Mouse (Mus musculus) right cerebral cortex, adult 2 months (tissue): ENCODE measurements at regions not wholly inside any gene's neighbourhood (a gene's known extent, or its start where the extent isn't known, plus 50 kb on each side); places are given as distances from the start of the nearest gene placed in this dataset.

Experiments used
- DNase-seq, 2 experiments: peaks; one replicate each; pipeline ENCODE4 v3.0.0; 2021 to 2022; ENCODE audit warnings: low spot score in 2 of 2

- peak; percentile 63 to 72 for DNase-seq
Observed at GRCm38 (mm10) chr4:12538694-12539121, 366.9 kb upstream of the Fam92a start.

DNA sequence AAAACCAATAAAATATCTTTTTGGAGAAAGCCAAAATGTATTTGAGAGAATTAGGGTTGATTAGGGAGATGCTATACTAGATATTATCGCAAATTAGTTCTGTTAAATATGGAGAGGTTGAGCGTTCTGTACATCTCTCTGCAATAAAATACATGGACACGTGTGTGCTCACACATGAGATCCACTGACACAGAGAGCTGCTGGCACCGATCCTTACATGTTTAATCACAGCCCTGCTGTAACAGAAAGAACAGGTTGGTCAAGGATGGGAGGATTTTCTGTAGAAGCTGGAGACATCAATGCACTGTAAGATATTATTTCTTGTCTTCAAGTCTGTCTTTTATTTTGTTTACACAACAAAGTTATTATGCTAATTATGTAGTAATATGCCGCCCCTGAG is 366.2 kb upstream of the Fam92a start:
- no peak for DNase-seq

- DNase-seq, result no peak
Observed at GRCm38 (mm10) chr4:12534151-12534550, 362.3 kb upstream of the Fam92a start.

- DNase-seq, result no peak
Observed at GRCm38 (mm10) chr4:12532961-12533360, 361.1 kb upstream of the Fam92a start.

- DNase-seq, result no peak
Observed at GRCm38 (mm10) chr4:12522358-12522757, 350.5 kb upstream of the Fam92a start.

DNA sequence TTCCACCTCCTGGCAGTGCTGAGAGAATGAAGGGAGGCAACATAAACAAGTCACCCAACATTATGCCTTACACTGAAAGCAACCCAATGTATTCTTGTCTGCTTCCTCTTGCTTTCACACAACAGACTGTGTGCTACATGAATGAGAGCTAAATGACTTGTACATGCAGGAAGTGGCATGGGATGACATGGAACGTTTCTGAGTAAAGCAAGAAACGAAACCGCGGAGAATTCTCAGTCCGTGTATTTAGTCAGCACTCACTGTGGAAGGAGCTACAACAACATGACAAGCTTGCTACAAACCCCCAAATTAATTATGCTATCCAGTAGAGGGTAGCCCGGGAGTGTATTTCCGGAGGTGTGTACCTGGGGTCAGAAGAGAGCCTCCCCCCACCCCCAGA is 349.4 kb upstream of the Fam92a start:
- no peak for DNase-seq

GRCm38 (mm10) chr4:12516497-12516896 is 344.7 kb upstream of the Fam92a start:
- DNase-seq, result no peak

GRCm38 (mm10) chr4:12511656-12512385 is 340.0 kb upstream of the Fam92a start:
- peak; percentile 88 to 90 for DNase-seq

DNA sequence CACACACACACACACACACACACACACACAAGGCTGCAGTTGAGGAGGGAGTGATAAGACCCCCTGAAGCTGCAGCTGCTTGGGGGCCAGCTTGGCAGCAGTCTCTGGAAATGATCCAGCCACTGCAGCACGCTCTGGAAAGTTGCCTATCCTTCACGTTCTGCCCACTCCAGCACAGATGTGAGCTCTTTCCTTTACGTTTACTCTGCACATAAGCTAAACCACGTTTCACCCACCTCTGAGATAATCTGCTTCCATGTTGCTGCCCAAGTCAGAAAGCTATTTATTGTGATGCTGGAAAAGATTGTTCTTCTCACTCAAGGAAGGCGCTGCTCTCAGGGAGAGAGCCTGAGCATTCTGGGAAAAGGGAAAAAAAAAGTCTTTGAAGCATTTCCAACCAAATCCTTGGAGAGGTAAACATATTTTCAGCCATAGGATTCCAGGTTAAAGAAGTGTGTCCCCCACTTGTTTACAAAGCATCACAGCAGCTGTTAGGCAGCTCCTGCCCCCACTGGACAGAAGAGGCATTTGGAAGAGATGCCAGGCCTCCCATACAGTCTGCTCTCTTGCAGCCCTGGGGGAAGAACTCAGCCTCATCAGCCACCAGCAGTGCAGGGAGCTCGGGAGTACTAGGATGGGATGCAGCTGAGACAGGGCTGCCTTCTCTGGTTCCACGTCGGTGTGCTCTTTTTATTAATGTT is 335.2 kb upstream of the Fam92a start:
- peak in 1 of 2 experiments; percentile 17 for DNase-seq

DNA sequence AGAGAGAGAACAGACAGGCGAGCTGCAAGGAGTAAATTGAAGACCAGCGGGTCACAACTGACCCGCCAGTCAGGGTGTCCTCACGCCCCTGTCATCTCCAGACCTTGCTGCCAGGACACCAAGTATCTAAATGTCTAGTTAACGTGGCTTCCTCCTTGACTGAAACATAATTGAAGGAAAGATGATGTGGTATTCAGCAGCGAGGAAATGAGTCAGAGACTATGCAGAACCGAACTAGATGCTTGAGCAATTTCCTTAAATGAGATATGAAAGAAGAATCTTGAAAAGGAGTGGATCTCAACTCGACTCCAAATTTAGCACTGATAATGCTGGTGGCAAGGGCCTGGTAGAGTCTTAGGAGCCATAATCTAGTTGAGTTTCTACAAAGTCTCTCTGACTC is 329.3 kb upstream of the Fam92a start:
- no peak for DNase-seq

GRCm38 (mm10) chr4:12498426-12498825 is 326.6 kb upstream of the Fam92a start:
- no peak for DNase-seq

DNA sequence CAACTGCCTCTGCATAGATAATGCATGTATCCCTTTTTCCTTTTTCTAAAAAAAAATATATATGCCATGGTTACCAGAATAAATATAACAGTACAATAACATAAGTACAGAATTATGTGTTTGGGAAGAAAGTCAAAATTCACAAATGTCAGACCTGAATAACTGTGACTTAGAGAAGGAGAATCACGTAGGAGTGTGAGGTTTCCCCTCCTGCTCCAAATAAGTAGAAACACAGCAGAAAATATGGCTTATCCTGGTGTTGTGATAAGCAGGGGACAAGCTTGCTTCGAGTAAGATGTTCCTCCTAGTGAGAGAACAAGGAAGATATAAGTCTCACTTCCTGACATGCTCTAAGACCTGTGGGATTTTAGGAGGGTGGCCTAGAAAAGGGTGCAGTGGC is 320.7 kb upstream of the Fam92a start:
- DNase-seq, result no peak

DNA sequence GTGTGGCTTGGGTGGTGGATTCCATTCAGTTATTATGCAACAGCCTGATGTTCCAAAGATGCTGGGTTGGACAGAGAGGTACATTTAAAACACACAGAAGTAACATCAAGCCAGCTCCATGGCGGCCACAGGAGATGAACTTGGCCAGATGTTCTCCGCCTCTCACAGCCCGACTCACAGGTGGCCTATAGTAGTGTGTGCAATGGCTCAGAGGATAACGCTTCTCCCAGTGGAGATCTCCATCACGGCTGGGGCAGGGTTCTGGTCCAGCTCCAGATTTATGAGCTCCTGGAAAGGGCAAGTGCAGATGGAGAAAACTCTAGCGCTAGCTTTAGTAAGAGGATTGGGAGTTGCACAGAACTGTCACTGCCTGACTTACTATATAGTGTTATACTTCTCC is 319.5 kb upstream of the Fam92a start:
- DNase-seq, result no peak

GRCm38 (mm10) chr4:12490066-12490465 is 318.3 kb upstream of the Fam92a start:
- DNase-seq, result no peak

- no peak for DNase-seq
Observed at GRCm38 (mm10) chr4:12489358-12489757, 317.5 kb upstream of the Fam92a start.

- DNase-seq, result no peak
Observed at GRCm38 (mm10) chr4:12481481-12481880, 309.7 kb upstream of the Fam92a start.

- no peak for DNase-seq
Observed at GRCm38 (mm10) chr4:12476717-12477116, 304.9 kb upstream of the Fam92a start.

DNA sequence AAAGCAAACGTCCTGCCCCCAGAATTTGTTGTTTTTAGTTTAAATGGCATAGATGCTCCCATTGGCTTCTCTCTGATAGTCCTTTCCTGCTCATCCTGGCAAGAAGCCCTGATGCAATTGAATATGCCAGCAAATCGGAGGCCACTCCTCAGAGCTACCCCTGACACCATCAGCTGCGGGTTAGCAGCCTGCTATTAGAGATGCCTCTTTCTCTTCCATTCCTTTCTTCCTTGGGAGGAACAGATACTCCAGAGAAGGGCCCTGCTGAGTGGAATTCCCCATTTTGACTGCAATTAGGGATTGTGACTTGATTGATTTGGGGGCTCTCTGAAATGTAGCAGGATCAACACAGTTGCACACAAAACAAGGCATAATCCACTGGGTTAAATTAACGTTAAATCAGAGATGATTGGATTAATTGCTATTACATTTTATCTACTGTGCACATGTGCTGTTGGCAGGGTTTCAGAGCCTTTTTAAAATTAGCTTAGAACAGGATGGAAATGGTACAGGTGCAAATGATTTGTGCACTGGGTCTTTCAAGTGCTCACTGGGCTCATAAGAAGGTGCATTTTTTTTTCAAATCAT is 303.3 kb upstream of the Fam92a start:
- DNase-seq, result no peak

GRCm38 (mm10) chr4:12474421-12474820 is 302.6 kb upstream of the Fam92a start:
- DNase-seq, result no peak

GRCm38 (mm10) chr4:12461701-12462100 is 289.9 kb upstream of the Fam92a start:
- DNase-seq, result no peak

DNA sequence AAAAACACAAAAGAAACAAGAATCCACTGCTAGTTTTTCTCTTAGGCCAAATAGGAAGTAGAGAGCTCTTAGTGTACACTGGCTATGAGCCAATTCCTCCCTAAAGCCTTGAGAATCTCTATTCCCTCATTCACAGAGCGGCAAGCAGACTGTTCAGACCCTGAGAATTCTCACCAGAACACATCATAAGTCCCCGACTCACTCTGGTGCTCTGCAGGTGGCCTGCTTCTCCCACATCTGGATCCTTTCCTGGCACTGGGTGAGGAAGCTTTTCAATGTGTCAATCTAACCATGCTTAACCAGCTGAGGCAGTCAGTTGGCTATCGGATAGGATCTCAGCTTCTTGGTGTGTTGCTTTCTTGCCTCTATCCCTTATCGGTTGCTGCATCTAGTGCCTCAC is 289.4 kb upstream of the Fam92a start:
- no peak for DNase-seq

DNA sequence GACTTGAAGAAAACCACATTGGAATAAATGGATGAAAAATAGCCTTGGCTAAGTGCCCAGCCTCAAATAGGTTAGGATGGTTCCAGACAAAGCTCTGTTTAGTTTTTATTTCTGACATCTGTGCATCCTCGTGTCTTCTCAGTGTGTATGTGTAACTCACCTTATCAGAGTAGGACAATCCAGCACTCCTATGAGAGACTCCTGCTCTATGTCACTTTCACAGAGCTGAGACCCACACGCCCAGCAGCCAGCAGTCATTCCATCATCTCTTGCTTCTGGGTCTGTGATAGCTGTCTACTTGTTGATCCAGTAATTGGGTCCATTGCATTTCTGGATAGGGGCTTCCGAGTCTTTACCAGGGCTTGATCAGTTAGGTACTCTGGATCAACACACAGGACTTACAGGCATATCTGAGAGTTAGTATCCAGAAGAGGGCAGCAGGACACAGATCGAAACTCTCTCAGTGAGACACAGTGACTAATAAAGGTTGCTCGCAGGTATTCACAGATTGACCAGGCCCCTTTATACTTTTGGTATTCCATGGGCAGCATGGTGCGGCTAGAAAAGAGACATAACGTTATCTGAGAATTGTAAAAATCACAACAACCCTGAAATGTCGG is 286.3 kb upstream of the Fam92a start:
- peak; percentile 19 to 22 for DNase-seq

DNA sequence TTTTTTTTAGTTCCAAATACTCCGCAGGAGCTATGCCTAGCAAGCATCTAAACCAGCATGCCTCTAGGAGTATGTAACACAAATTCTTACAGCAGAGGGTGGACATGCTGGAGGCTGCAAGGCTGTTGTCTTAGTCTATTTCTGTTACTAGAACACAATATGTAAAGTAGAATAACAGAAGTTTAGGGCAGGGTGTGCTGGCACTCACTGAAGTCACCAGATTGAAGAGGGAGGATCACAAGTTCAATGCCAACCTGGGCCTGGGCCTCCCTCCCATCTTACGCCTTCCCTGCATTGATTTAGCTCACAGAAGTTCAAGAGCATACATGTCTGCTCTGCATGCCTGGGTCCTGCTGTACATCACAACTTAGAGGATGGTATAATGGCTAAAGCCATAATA is 280.3 kb upstream of the Fam92a start:
- DNase-seq, result peak in 1 of 2 experiments; percentile 10
